Mouse (Mus musculus): Measurements from ENCODE around the gene 5730409E04Rik. TPM values are rescaled to one million over a fixed set of nuclear protein-coding genes. Genes with fewer than 3 reads are reported as not detected.

5730409E04Rik gene
- 1.3 and 1.9 TPM in 2 replicates for polyA plus RNA-seq (2015; fragmentation: Nextera tagmentation; extraction: Ambion mirVana)

GRCm38 (mm10) chr4:126609606-126610181 lies at the start of gene 5730409E04Rik:
5730409E04Rik (plus strand) TSS chr4:126609818.
- Histone ChIP-seq H3K9ac (ENCODE audit: low read depth, low read length) (peak within 1 kb of the TSS; percentile 72), H3K4me3 (replicated peaks; ENCODE audit: low read depth, low read length) (peak within 1 kb of the TSS; percentile 59), H3K27me3 (ENCODE audit: insufficient read depth, low read length) (no peaks in the 10 kb centered on the region), H3K9me3 (replicated peaks; ENCODE audit: low read length) (no peaks in the 10 kb centered on the region), H3K27ac (no peak within 1 kb of the TSS), H3K36me3 (ENCODE audit: insufficient read depth, low read length) (no peaks in the 10 kb centered on the region), H3K4me1 (replicated peaks; ENCODE audit: insufficient read depth, low read length) (no peaks in the 10 kb centered on the region), H3K4me2 (ENCODE audit: low read length) (peak within 1 kb of the TSS; percentile 62)
- DNase-seq (ENCODE audit: low spot score) (peak; percentile 78), ATAC-seq (replicated peaks; ENCODE audit: low FRiP score, low read depth) (peak; percentile 88)
- no peak; the same call in 1 of the 2 replicates for TF ChIP-seq CTCF (IDR thresholded peaks at IDR 0.05; ENCODE audit: low read depth)
- 0% methylated on average over 44 of the region's 48 CpGs for WGBS

GRCm38 (mm10) chr4:126563798-126564197 lies 45.8 kb upstream of the 5730409E04Rik start:
- H3K27me3 ChIP-seq (ENCODE audit: insufficient read depth, low read length) = no peaks in the 10 kb centered on the region
- no peak overlapping the region for H3K4me3 ChIP-seq (replicated peaks; ENCODE audit: low read depth, low read length)
- no peaks in the 10 kb centered on the region for H3K9me3 ChIP-seq (replicated peaks; ENCODE audit: low read length)
- H3K4me2 ChIP-seq (ENCODE audit: low read length) = no peak overlapping the region
- WGBS = 88% methylated on average over 6 of the region's 6 CpGs
- H3K9ac ChIP-seq (ENCODE audit: low read depth, low read length) = no peak overlapping the region
- no peak for TF ChIP-seq CTCF (IDR thresholded peaks at IDR 0.05; ENCODE audit: low read depth)
- ATAC-seq (replicated peaks; ENCODE audit: low FRiP score, low read depth) (no peak), DNase-seq (ENCODE audit: low spot score) (no peak)
- H3K27ac ChIP-seq = no peak overlapping the region
- H3K4me1 ChIP-seq (replicated peaks; ENCODE audit: insufficient read depth, low read length) = no peaks in the 10 kb centered on the region
- H3K36me3 ChIP-seq (ENCODE audit: insufficient read depth, low read length) = peaks cover 18% of the 10 kb centered on the region; the same call in 1 of the 2 replicates

- no peak for TF ChIP-seq CTCF (IDR thresholded peaks at IDR 0.05; ENCODE audit: low read depth)
- H3K36me3 ChIP-seq (ENCODE audit: insufficient read depth, low read length) = peaks cover 17% of the 10 kb centered on the region; the same call in 1 of the 2 replicates
Measured at GRCm38 (mm10) chr4:126567243-126567642, 42.4 kb upstream of the 5730409E04Rik start.

DNA sequence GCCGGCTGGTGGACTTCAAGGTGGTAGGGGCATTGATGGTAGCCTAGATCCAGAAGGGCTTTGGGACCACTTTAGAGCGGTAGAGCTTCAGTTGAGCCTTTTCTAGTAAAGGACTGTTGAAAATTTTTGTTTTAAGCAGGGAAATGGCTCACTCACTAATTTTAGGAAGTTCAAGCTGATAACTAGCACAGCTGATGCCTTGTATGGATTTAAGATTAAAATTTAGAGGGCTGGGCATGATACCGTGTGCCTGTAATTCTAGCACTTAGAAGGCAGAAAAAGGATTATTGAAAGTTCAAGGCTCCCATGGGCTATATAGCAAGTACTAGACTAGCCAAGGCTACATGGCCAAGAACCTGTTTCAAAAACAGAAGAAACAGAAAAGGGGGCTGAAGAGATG lies 39.8 kb upstream of the 5730409E04Rik start:
- Histone ChIP-seq H3K27ac (no peak overlapping the region), H3K9ac (ENCODE audit: low read depth, low read length) (no peak overlapping the region), H3K4me3 (replicated peaks; ENCODE audit: low read depth, low read length) (no peak overlapping the region), H3K36me3 (ENCODE audit: insufficient read depth, low read length) (peaks cover 32% of the 10 kb centered on the region), H3K9me3 (replicated peaks; ENCODE audit: low read length) (no peaks in the 10 kb centered on the region), H3K27me3 (ENCODE audit: insufficient read depth, low read length) (no peaks in the 10 kb centered on the region), H3K4me1 (replicated peaks; ENCODE audit: insufficient read depth, low read length) (no peaks in the 10 kb centered on the region), H3K4me2 (ENCODE audit: low read length) (no peak overlapping the region)
- ATAC-seq (replicated peaks; ENCODE audit: low FRiP score, low read depth) (no peak), DNase-seq (ENCODE audit: low spot score) (no peak)
- TF ChIP-seq CTCF (IDR thresholded peaks at IDR 0.05; ENCODE audit: low read depth) = no peak
- WGBS = 90% methylated on average over 3 of the region's 3 CpGs

More at GRCm38 (mm10) chr4:126567243-126567642, 42.4 kb upstream of the 5730409E04Rik start:
- Histone ChIP-seq H3K4me3 (replicated peaks; ENCODE audit: low read depth, low read length) (no peak overlapping the region), H3K9ac (ENCODE audit: low read depth, low read length) (no peak overlapping the region), H3K4me1 (replicated peaks; ENCODE audit: insufficient read depth, low read length) (no peaks in the 10 kb centered on the region), H3K27ac (no peak overlapping the region), H3K27me3 (ENCODE audit: insufficient read depth, low read length) (no peaks in the 10 kb centered on the region), H3K9me3 (replicated peaks; ENCODE audit: low read length) (no peaks in the 10 kb centered on the region), H3K4me2 (ENCODE audit: low read length) (no peak overlapping the region)
- no peak for ATAC-seq (replicated peaks; ENCODE audit: low FRiP score, low read depth)
- peak; percentile 1 for DNase-seq (ENCODE audit: low spot score)
- 89% methylated on average over 4 of the region's 4 CpGs for WGBS

DNA sequence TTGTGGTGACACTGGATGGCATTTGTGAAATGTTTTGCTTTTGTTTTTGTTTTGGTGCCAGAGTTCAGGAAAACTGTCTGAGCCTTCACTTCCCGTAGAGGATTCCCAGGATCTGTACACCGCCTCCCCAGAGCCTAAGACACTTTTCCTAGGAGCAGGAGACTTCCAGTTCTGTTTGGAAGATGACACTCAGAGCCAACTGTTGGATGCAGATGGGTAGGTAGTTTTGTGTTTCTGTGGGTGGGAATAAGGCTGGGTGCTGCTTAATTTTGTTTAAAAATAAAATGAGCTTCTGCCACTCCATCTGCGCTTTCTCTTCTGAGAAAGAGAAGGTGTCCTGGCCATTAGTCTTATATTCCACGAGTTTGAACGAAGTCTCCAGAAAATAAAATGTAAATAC lies 33.3 kb upstream of the 5730409E04Rik start:
- no peak overlapping the region for H3K4me2 ChIP-seq (ENCODE audit: low read length)
- WGBS = 95% methylated on average over 5 of the region's 5 CpGs
- no peaks in the 10 kb centered on the region for H3K27me3 ChIP-seq (ENCODE audit: insufficient read depth, low read length)
- H3K27ac ChIP-seq = no peak overlapping the region
- no peaks in the 10 kb centered on the region for H3K4me1 ChIP-seq (replicated peaks; ENCODE audit: insufficient read depth, low read length)
- H3K9me3 ChIP-seq (replicated peaks; ENCODE audit: low read length) = no peaks in the 10 kb centered on the region
- no peak overlapping the region for H3K9ac ChIP-seq (ENCODE audit: low read depth, low read length)
- DNase-seq (ENCODE audit: low spot score) = no peak
- H3K36me3 ChIP-seq (ENCODE audit: insufficient read depth, low read length) = peaks cover 42% of the 10 kb centered on the region
- no peak for TF ChIP-seq CTCF (IDR thresholded peaks at IDR 0.05; ENCODE audit: low read depth)
- H3K4me3 ChIP-seq (replicated peaks; ENCODE audit: low read depth, low read length) = no peak overlapping the region
- ATAC-seq (replicated peaks; ENCODE audit: low FRiP score, low read depth) = no peak

GRCm38 (mm10) chr4:126577920-126578319 lies 31.7 kb upstream of the 5730409E04Rik start:
- no peaks in the 10 kb centered on the region for H3K9me3 ChIP-seq (replicated peaks; ENCODE audit: low read length)
- H3K27ac ChIP-seq = no peak overlapping the region
- no peak overlapping the region for H3K4me3 ChIP-seq (replicated peaks; ENCODE audit: low read depth, low read length)
- H3K27me3 ChIP-seq (ENCODE audit: insufficient read depth, low read length) = no peaks in the 10 kb centered on the region
- H3K4me1 ChIP-seq (replicated peaks; ENCODE audit: insufficient read depth, low read length) = no peaks in the 10 kb centered on the region
- TF ChIP-seq CTCF (IDR thresholded peaks at IDR 0.05; ENCODE audit: low read depth) = no peak
- 83% methylated on average over 3 of the region's 3 CpGs for WGBS
- no peak overlapping the region for H3K4me2 ChIP-seq (ENCODE audit: low read length)
- ATAC-seq (replicated peaks; ENCODE audit: low FRiP score, low read depth) (no peak), DNase-seq (ENCODE audit: low spot score) (no peak)
- H3K9ac ChIP-seq (ENCODE audit: low read depth, low read length) = no peak overlapping the region
- H3K36me3 ChIP-seq (ENCODE audit: insufficient read depth, low read length) = peaks cover 42% of the 10 kb centered on the region

Measured in kidney, postnatal 0 days (tissue).